Mouse (Mus musculus): ENCODE measurements around the gene Arid1b.

DNA sequence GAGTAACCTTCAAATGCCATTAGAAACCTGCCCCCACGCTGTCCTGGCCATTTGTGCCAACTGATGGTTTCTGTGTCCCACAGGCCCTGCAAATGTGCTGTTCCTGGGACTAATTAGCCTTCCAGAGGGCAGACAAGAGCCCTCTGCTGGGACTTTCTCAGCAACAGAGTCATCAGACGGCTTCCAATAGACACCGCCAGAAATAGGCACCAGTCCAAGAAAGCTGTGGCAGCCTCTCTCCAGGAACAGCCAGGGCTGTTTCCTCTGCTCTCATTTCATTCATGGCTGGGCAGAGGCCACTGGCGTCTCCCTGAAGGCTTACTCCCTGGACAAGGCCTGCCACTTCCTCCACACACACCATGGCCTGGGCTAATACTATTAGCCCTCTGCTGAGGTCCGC is 358.8 kb downstream of the Arid1b start:
- TF ChIP-seq CTCF (IDR thresholded peaks at IDR 0.05; ENCODE audit: borderline replicate concordance, extremely low read depth, insufficient read depth, insufficient read length), result no peak
- TF ChIP-seq POLR2A (IDR thresholded peaks at IDR 0.05; ENCODE audit: borderline replicate concordance, extremely low read depth, insufficient read depth, insufficient read length, poor library complexity, severe bottlenecking), result no peak
